Mouse (Mus musculus) c-Kit-positive CD71-positive TER-119-positive erythroid progenitor cells, embryonic 14.5 days (primary cell): ENCODE measurements around the gene Cdyl.
A peak's percentile ranks its signal among the peaks of the same experiment; 100 is the strongest.

Experiments used
- DNase-seq: peaks from one replicate; pipeline ENCODE4 v3.0.0-alpha.2; 2013; ENCODE audit warnings: low spot score

Cdyl gene

GRCm38 (mm10) chr13:35659406-35659985 lies at the start of gene Cdyl:
Gene Cdyl (plus strand): TSS chr13:35659833.
- DNase-seq, result no peak

- DNase-seq, result no peak
Measured at GRCm38 (mm10) chr13:35610718-35611117, 48.9 kb upstream of the Cdyl start.

- DNase-seq, result no peak
Measured at GRCm38 (mm10) chr13:35612506-35612905, 47.1 kb upstream of the Cdyl start.

GRCm38 (mm10) chr13:35614832-35615479 lies 44.7 kb upstream of the Cdyl start:
- peak; percentile 75 for DNase-seq

DNA sequence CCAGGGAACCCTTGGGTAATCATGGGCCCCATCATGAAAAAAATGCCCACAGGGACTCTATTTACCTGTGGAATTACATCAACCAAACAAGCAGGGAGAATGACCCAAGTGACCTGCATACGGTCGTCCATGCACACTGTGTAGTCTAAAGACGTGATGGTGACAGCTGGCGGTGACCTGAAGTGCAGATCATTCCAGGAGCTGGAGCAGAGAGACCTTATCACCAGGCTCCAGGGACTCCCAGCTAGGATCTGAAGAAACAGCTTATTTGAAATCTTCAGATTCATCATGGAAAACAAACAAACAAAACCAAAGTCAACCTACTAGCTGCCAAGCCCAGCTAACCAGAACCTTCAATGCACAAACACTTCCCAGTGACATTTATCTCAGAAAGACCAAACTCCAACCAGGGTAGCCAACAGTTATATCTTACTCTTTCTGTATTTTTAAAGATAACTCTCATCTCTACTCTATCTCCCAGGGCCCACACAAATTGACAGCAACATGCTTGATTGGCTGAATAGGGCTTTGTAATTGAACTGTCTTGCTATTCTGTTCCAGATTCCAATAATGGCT lies 43.0 kb upstream of the Cdyl start:
- peak; percentile 15 for DNase-seq

DNA sequence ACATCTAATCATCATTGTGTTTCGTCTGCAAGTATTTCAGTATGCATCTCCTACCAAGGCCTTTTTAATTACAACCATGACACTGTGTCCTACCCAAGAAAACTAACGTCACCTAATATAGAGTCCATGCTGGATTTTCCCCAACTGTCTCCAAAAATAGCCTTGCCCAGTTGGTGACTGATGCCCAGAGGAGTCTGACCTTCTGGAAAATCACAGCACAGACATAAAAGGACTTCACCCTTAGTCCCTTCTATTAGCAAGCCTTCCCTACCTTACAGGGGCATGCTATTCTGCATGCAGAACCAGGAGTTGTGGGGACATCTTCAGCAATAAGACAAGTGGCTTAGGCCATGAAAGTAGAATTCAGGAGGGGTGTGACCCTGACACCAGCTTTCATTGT lies 40.3 kb upstream of the Cdyl start:
- DNase-seq, result no peak

GRCm38 (mm10) chr13:35620756-35621155 lies 38.9 kb upstream of the Cdyl start:
- DNase-seq, result no peak

DNA sequence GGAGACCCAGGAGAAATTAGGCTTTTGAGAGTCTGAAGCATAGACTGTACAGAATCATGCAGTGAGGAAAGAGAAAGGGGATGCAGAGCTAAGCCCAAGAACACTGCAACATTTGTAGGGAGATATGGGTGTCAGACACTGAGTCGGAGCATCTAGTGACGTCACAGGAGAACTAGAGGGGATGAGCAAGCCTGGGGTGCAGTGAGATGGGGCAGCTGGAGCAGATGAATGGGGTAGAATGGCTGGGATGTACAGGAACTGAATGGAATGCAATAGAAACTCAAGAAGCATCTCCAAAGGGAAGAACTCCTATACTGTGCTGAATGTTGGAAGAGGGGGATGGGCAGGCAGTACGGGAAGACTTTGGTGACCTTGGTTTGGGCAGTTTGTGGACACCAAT lies 34.8 kb upstream of the Cdyl start:
- DNase-seq, result no peak

DNA sequence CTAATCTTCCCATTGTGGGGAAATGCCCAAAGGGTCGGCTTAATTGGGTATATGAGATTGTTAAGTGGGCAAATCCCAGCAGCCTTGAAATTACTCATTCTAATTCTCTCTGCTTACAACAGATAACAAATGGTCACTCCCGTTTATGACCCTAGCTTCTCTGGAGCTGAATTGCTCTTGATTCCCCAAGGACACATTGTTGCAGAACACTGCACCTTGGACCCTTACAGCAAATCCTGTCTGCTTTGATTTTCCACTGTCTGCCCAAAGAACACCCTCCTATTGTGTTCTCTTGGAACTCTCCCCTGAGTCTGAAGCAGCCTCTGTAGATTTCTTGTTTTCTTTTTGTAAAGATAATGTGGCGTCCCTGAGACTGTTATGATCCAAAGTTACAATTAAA lies 34.1 kb upstream of the Cdyl start:
- no peak for DNase-seq

DNA sequence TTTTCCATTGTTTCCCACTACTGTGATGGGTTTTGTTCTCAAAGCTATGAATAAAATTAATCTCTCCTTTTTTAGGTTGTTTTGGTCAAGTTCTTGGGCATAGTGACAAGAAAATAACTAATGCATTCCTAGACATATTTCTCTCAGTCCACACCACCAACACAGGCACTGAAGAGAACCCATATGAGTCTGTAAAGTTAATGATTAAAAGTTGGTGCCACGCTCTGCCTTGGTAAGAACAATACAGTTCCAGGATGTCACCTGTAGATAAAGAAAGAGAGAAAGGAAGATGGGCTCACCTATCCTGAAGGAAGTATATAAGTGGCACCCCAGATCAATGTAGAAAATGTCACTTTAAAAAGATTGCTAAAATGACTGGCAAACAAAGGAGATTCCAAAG lies 32.3 kb upstream of the Cdyl start:
- no peak for DNase-seq

DNA sequence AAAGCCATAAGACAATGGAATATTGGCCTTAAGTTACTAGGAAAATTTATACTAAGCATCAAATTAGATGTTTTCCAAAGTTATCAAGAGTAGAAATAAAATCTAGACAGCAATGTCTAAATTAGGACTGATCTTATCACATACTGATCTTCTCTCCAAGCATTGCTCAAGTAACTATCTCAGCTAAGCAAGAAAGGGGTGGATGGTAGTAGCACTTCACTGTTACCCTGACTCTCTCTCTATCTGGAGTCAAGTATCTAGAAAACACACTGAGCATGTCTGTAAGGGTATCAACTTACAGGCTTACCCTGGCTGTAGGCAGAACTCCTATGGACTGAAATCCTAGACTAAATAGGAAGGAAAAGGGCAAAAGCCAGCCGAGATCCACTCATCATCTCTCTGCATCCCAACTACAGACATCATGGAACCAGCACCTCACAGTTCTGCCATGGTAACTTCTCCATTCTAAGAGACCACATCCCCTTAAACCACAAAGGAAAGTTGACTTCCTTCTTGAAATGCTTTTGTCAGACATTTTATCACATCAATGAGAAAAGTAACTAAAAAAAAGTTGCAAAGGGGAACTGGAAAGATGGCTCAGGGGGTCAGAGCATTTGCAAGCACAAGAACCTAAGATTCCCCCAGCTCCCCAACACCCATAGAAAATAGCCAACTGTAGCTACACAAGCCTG lies 12.4 kb upstream of the Cdyl start:
- no peak for DNase-seq

- DNase-seq, result no peak
Measured at GRCm38 (mm10) chr13:35650284-35650872, 9.3 kb upstream of the Cdyl start.

DNA sequence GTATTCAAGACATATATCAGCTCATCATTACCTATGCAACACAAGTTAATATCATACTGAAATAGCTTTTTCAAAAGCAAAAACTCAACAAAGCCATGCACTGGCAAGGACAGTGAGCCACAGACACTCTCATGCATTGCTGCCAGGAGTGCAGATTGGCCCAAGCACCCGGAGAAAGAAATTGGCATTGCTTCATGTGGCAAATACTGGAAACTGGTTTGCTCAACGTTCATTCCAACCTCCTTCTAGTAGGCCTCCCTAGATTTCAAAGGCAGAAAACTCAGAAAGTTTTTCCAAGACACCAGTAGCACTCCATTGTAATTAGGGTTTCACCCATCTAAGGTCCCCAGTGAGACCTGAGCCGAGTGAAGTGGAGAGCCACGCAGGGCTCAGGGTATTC lies 6.8 kb upstream of the Cdyl start:
- no peak for DNase-seq

DNA sequence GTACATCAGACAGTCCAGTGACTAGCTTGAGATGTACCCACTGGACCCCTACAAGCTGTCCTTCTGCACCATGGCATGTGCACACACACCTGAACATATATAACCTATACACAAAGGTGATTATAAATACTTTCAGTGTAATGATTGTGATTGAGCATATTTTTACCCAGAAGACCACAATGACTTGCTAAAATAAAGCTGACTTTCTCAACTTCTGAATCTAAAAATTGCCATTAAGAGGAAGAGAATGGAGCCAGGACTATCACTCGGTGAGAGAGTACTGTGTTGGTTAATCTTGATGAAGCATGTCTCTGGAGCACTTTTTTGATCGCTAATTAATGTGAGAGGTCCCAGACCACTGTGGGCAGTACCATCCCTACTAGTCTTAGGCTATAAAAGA lies 2.8 kb upstream of the Cdyl start:
- no peak for DNase-seq

DNA sequence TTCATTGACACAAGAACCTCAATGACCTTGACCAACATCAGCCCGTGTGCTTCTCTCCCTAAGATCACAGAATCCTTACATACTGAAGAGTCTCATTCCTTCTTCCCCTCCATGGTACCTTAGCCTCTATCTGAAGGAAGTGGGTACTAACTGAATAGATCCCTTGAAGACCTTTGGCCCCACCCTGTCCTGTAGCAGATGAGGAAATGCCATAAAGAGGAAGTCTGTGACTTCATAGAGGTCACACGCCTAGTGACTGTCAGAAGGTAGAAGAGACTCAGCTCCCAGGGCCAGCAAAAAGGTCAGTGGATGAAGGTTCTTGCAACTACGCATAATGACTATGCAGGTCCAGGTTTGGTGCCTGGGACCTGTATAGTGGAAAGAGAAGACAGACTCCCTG lies 5.8 kb downstream of the Cdyl start:
- DNase-seq, result no peak

- DNase-seq, result no peak
Measured at GRCm38 (mm10) chr13:35669910-35670469, 10.4 kb downstream of the Cdyl start.

- DNase-seq, result no peak
Measured at GRCm38 (mm10) chr13:35670875-35671274, 11.2 kb downstream of the Cdyl start.

DNA sequence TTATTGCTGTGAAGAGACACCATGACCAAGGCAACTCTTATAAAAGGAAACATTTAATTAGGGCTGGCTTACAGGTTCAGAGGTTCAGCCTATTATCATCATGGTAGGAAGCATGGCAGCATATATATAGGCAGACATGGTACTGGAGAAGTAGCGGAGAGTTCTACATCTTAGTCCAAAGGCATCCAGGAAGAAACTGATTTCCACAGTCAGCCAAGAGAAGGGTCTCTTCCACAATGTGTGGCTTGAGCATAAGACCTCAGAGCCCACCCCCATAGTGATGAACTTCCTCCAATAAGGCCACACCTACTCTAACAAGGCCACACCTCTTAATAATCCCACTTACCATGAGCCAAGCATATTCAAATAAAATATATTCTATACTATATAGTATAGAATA lies 17.3 kb downstream of the Cdyl start:
- peak; percentile 51 for DNase-seq

GRCm38 (mm10) chr13:35677433-35678051 lies 17.9 kb downstream of the Cdyl start:
- DNase-seq, result peak; percentile 90

DNA sequence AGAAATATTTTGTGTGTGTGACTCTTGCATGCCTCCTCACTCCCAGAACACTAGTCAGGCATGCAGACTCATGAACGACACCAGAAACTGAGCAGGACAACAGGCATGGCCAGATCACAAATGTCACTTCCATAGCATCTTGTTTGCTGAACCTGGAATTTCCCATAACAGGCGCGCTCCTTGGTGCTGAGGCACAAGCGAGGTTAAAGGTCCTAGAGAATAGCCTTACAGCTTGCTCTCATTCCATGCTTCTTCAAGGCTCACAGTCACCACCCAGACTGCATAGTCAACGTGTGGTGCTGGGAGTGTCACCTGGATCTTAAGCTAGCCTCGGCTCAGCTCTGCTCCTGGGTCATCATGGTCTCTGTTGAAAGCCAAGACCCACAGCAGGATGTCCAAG lies 19.1 kb downstream of the Cdyl start:
- DNase-seq, result peak; percentile 18

- DNase-seq, result no peak
Measured at GRCm38 (mm10) chr13:35681361-35681760, 21.7 kb downstream of the Cdyl start.

DNA sequence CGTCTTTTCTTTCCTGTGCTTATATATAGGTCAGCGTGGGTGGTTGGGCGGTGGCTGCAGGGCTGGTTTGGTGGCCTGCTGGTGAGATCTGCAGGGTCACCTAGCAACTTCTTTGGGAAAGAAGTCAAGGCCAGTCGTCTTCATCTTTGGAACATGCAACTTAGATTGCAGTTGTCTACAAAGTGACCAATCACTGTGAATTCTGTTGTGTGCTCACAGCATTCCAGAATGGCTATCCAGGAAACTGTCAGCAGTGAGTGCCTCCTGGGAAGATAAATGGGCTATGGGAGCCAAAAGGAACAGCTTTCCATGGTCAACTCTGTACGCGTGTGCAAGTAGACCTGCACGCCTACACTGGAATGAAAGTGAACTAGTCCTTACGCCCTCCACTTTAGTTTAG lies 26.6 kb downstream of the Cdyl start:
- DNase-seq, result no peak
